Mouse (Mus musculus) heart, embryonic 14.5 days (tissue): ENCODE data around the gene Rpgrip1l. TPM values are rescaled to one million over a fixed set of nuclear protein-coding genes. Genes with fewer than 3 reads are reported as not detected.

Experiments used
- ATAC-seq: fragments of 200-750 bp; cut with Nextera tagmentation; 2 replicates; pipeline ENCODE4 v1.8.0; 2017; ENCODE audit warnings: low read depth, moderate TSS enrichment; ENCODE audit not compliant: insufficient number of reproducible peaks, insufficient read depth, low FRiP score
- H3K27ac ChIP-seq, 2 experiments: fragments of 200-500 bp in 1 of 2; fragments of 300-500 bp in 1 of 2; sonication (generic) in 1 of 2; replicated peaks in 1 of 2; 2 replicates each; pipeline ENCODE4 v1.5.1; 2012 to 2014; ENCODE audit warnings: low read depth in 2 of 2, low read length in 2 of 2, control low read depth in 1 of 2, mild to moderate bottlenecking in 1 of 2, mixed read lengths in 1 of 2; ENCODE audit not compliant: control insufficient read depth in 1 of 2, insufficient read depth in 1 of 2
- H3K27me3 ChIP-seq: fragments of 300-500 bp; sonication (generic); 2 replicates; pipeline ENCODE4 v1.6.1; 2014; ENCODE audit warnings: mild to moderate bottlenecking, low read length, control low read depth; ENCODE audit not compliant: control insufficient read depth, insufficient read depth
- H3K36me3 ChIP-seq: fragments of 300-500 bp; sonication (generic); 2 replicates; pipeline ENCODE4 v1.6.1; 2014; ENCODE audit warnings: mild to moderate bottlenecking, control low read depth, low read length, mixed read lengths; ENCODE audit not compliant: control insufficient read depth, insufficient read depth
- H3K4me1 ChIP-seq, 2 experiments: fragments of 200-500 bp in 1 of 2; fragments of 300-500 bp in 1 of 2; sonication (generic) in 1 of 2; 2 replicates each; pipeline ENCODE4 v1.6.1; 2012 to 2014; ENCODE audit warnings: low read length in 2 of 2, control low read depth in 1 of 2, mixed read lengths in 1 of 2; ENCODE audit not compliant: control insufficient read depth in 2 of 2, insufficient read depth in 2 of 2
- H3K4me2 ChIP-seq: fragments of 300-500 bp; sonication (generic); 2 replicates; pipeline ENCODE4 v1.6.1; 2014; ENCODE audit warnings: mild to moderate bottlenecking, low read length
- H3K4me3 ChIP-seq, 2 experiments: fragments of 200-500 bp in 1 of 2; fragments of 300-500 bp in 1 of 2; sonication (generic) in 1 of 2; 2 replicates each; pipeline ENCODE4 v1.5.1; 2012 to 2014; ENCODE audit warnings: low read length in 2 of 2, mild to moderate bottlenecking in 2 of 2, control low read depth in 1 of 2, low read depth in 1 of 2, moderate library complexity in 1 of 2; ENCODE audit not compliant: control insufficient read depth in 1 of 2, insufficient read depth in 1 of 2
- H3K9ac ChIP-seq: fragments of 300-500 bp; sonication (generic); 2 replicates; pipeline ENCODE4 v1.6.1; 2014; ENCODE audit warnings: mild to moderate bottlenecking, low read length
- H3K9me3 ChIP-seq: fragments of 300-500 bp; sonication (generic); 2 replicates; pipeline ENCODE4 v1.6.1; 2016; ENCODE audit warnings: low read length, control low read depth; ENCODE audit not compliant: control insufficient read depth
- WGBS: fragments of 180-500 bp; shearing (Covaris S2); extraction: QIAGEN DNeasy Blood & Tissue Kit; methylation state at CpG from one replicate; pipeline ENCODE4 v1.1.7; 2014; 5-methylcytosine and 5-hydroxymethylcytosine counted together
- polyA plus RNA-seq: library from polyadenylated mRNA; unstranded; fragments of >200 nt; fragmentation: Nextera tagmentation; extraction: Ambion mirVana; gene quantifications from 2 replicates; pipeline ENCODE4 v1.2.1, GENCODE M21; 2014

Rpgrip1l gene
- polyA plus RNA-seq, 1 experiment from 2014 or later, result 9.9 TPM

DNA sequence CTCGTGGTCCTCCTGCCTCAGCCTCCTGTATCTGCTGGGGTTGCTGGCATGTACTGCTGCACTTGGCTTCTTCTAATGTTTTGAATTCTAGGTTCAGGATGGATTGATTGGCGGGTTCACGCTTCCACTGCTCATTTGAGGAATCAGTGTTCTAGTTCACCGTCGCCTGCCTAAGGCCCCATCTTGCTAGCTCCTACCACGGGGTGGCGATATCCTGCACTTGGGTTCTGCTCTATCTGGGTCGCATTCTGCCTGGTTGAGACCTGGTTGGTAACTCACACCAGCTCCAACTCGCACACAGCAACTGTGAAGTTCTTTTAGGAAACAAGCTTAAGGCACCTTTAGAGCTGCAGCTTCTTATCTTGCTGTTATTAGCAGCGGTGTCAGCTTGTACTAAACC is 34.1 kb upstream of the Rpgrip1l start:
- 47% methylated on average over 10 of the region's 10 CpGs for WGBS
- no peak overlapping the region for H3K4me3 ChIP-seq
- H3K27ac ChIP-seq, result peak overlapping the region; percentile 6 to 24; a peak in 1 of 4 replicates
- H3K9ac ChIP-seq, result peak overlapping the region; percentile 14; the same call in 1 of the 2 replicates
- ATAC-seq, result no peak
- H3K36me3 ChIP-seq, result no peaks in the 10 kb centered on the region
- H3K9me3 ChIP-seq, result no peaks in the 10 kb centered on the region
- peaks cover 20 to 33% of the 10 kb centered on the region in 2 experiments for H3K4me1 ChIP-seq
- H3K4me2 ChIP-seq, result peak overlapping the region; percentile 44
- H3K27me3 ChIP-seq, result no peaks in the 10 kb centered on the region

DNA sequence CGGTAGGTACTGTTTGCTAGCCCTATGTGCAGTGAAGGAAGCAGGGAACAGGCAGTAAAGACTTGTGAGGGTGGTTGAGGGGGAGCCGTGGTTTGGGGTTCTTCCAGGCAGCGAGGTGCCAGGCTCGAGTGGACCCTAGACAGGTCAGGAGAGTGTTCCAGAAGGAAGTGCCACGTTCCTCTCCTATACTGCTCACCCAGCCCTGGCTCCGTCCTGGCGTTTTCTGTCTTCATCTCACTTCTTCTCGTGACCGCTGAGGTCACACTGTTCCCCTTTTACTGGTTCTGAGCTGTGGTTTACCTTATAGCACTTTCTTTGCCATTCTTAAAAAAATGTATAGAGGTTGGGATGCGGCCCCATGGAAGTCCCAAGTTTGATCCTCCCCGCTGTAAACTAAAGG is 31.6 kb upstream of the Rpgrip1l start:
- no peak for ATAC-seq
- no peak overlapping the region for H3K27ac ChIP-seq
- peaks cover 13 to 19% of the 10 kb centered on the region in 2 experiments for H3K4me1 ChIP-seq
- H3K4me2 ChIP-seq, result no peak overlapping the region
- H3K4me3 ChIP-seq, result no peak overlapping the region
- 0 out of 2 replicates have a peak, but pooled peaks cover 3% of the 10 kb centered on the region for H3K36me3 ChIP-seq
- H3K27me3 ChIP-seq, result no peaks in the 10 kb centered on the region
- no peaks in the 10 kb centered on the region for H3K9me3 ChIP-seq
- 85% methylated on average over 11 of the region's 11 CpGs for WGBS
- no peak overlapping the region for H3K9ac ChIP-seq

DNA sequence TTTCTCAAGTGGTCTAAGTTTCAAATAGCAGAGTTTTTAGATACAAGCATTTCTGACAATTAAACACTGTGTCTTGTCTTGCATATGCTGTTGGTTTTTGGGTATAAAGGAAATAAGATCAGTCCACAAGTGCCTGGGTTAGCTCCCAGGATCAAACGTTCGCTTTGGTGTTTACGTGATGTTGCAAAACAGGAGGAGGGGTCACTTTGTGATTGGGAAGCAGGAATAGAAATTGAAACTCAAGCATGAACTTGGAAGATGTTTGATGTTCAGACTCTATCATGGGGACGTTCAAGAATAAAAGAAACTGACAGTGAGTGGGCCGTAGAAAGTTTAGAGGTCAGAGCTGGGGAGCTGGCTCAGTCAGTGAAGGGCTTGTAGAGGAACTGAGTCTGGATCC is 29.7 kb upstream of the Rpgrip1l start:
- no peak for ATAC-seq
- Histone ChIP-seq H3K27ac (no peak overlapping the region), H3K9me3 (no peaks in the 10 kb centered on the region), H3K4me1 (peaks cover 11 to 14% of the 10 kb centered on the region in 2 experiments), H3K9ac (no peak overlapping the region), H3K4me3 (no peak overlapping the region), H3K4me2 (no peak overlapping the region), H3K36me3 (0 out of 2 replicates have a peak, but pooled peaks cover 3% of the 10 kb centered on the region), H3K27me3 (no peaks in the 10 kb centered on the region)
- WGBS, result 89% methylated on average over 5 of the region's 5 CpGs

DNA sequence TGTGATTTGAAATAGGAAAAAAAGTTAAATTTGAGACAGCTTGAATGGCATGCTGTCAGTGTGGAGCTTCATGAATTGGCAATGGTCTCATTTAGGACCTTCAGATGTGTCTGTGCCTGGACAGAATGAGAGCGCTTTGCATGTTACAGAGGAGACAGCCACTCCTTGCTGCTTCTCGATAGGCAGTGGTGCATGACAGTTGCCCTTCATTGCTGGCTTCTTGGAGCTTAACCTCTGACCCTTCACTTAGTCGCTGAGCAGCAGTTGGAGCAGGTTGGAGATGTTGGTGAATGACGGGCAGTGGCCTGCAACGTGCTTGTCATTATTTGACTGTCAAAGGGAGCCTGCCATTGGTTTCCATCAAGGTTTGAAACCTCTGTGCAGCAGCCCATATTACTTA is 29.1 kb upstream of the Rpgrip1l start:
- no peaks in the 10 kb centered on the region for H3K9me3 ChIP-seq
- peaks cover 5 to 8% of the 10 kb centered on the region in 2 experiments for H3K4me1 ChIP-seq
- H3K4me3 ChIP-seq, result no peak overlapping the region
- WGBS, result 56% methylated on average over 5 of the region's 5 CpGs
- H3K27me3 ChIP-seq, result no peaks in the 10 kb centered on the region
- 0 out of 2 replicates have a peak, but pooled peaks cover 3% of the 10 kb centered on the region for H3K36me3 ChIP-seq
- H3K27ac ChIP-seq, result no peak overlapping the region
- no peak for ATAC-seq
- H3K9ac ChIP-seq, result no peak overlapping the region
- H3K4me2 ChIP-seq, result no peak overlapping the region

DNA sequence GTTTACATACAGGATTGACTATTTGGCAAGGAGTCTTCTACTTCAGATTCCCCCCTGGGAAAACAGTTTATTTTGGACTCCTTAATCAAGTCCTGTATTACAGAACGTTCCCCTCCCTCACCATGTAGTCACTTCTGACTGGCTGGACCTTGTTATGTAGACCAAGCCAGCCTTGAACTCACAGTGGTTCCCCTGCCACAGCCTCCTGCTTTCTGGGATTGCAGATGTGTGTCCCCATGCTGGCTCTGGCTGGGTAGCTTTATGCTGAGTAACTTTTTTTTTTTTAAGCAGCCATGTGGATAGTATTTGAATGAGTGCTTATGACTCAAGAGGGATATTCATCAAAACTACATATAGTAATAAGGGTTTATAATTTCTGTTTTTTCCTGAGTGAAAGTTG is 27.7 kb upstream of the Rpgrip1l start:
- Histone ChIP-seq H3K9me3 (0 out of 2 replicates have a peak, but pooled peaks cover 4% of the 10 kb centered on the region), H3K9ac (no peak overlapping the region), H3K4me3 (no peak overlapping the region), H3K36me3 (0 out of 2 replicates have a peak, but pooled peaks cover 3% of the 10 kb centered on the region), H3K27me3 (no peaks in the 10 kb centered on the region), H3K4me2 (no peak overlapping the region), H3K4me1 (peaks cover 2 to 5% of the 10 kb centered on the region in 2 experiments; a peak in 1 of 4 replicates), H3K27ac (no peak overlapping the region)
- ATAC-seq, result no peak
- WGBS, result 51% methylated on average over 1 of the region's 1 CpGs

DNA sequence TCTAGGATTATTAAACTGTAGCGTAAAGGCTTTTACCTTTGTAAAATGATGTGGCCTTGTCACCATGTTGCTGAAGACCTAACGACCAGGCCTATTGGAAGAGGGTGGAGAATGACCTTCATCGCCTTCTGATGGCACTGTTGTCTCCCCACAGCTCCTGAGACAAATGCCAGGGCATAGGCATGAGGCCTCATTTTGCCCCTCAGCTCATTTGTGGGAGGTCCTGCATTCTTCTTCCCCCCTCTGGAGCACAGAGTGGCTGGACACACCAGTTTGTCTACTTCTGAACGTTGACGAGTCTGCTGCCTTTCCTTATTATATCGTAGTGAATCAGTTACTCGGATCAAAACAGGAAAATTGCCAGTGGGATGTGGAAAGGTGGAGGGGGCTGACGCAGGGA is 26.6 kb upstream of the Rpgrip1l start:
- Histone ChIP-seq H3K9me3 (0 out of 2 replicates have a peak, but pooled peaks cover 4% of the 10 kb centered on the region), H3K9ac (no peak overlapping the region), H3K4me2 (no peak overlapping the region), H3K4me3 (no peak overlapping the region), H3K36me3 (0 out of 2 replicates have a peak, but pooled peaks cover 3% of the 10 kb centered on the region), H3K4me1 (peaks cover 2 to 3% of the 10 kb centered on the region in 2 experiments; a peak in 1 of 4 replicates), H3K27ac (no peak overlapping the region), H3K27me3 (no peaks in the 10 kb centered on the region)
- ATAC-seq, result no peak
- 88% methylated on average over 8 of the region's 8 CpGs for WGBS

DNA sequence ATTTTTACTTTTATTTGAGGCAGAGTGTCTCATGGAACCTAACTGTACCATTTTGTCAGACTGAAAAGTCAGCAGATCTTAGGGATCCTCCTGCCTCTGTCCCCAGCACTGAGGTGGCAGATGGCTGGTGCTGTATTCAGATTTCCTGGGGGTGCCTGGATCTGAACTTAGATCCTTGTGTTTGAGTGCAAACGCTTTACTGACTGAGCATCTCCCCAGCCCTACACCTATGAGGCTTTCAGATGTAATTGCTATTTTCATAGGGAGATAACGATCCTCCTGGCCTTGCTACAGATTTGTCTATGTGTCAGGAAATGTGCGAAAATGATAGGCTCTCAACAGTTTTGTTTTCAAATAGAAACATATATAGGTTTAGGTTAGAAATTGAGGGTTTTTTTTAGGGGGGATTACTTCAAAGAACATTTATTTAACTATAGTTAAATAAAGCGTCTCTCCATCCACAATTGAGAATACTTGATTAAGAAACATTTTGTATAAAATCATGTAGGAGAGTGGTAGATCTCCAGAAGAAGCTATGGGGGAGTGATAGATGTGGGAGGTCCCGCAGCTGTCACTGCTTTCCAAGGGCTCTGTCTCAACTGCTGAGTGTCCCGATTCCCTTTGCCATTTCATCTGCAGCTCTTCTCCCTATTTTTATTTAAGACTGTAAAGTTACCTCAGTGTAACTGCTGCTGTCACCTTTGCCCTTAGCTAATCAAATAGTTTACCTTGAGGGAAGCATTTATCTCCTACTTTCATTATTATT is 25.5 kb upstream of the Rpgrip1l start:
- 83% methylated on average over 6 of the region's 6 CpGs for WGBS
- H3K4me1 ChIP-seq, result peaks cover 2 to 3% of the 10 kb centered on the region in 2 experiments; a peak in 1 of 4 replicates
- no peak overlapping the region for H3K9ac ChIP-seq
- no peak for ATAC-seq
- H3K4me2 ChIP-seq, result no peak overlapping the region
- no peak overlapping the region for H3K27ac ChIP-seq
- H3K27me3 ChIP-seq, result no peaks in the 10 kb centered on the region
- H3K9me3 ChIP-seq, result 0 out of 2 replicates have a peak, but pooled peaks cover 4% of the 10 kb centered on the region
- no peak overlapping the region for H3K4me3 ChIP-seq
- 0 out of 2 replicates have a peak, but pooled peaks cover 3% of the 10 kb centered on the region for H3K36me3 ChIP-seq
